Mouse (Mus musculus) midbrain, postnatal 0 days (tissue): ENCODE data around the gene Taar2. TPM values are rescaled to one million over a fixed set of nuclear protein-coding genes. Genes with fewer than 3 reads are reported as not detected.

ENCODE experiments used
- ATAC-seq: fragments of 200-750 bp; cut with Nextera tagmentation; 2 replicates; pipeline ENCODE4 v1.8.0; 2017; ENCODE audit warnings: moderate number of reproducible peaks, mild to moderate bottlenecking, moderate TSS enrichment, moderate library complexity; ENCODE audit not compliant: low FRiP score
- DNase-seq: peaks from one replicate; pipeline ENCODE4 v3.0.0-alpha.2; 2015; ENCODE audit warnings: low spot score
- H3K27ac ChIP-seq: fragments of 300-500 bp; sonication (generic); 2 replicates; pipeline ENCODE4 v1.5.1; 2014; ENCODE audit warnings: low read depth, mild to moderate bottlenecking, low read length, mixed read lengths
- H3K27me3 ChIP-seq: fragments of 300-500 bp; sonication (generic); 2 replicates; pipeline ENCODE4 v1.6.1; 2014; ENCODE audit warnings: low read length, control low read depth, mixed read lengths; ENCODE audit not compliant: insufficient read depth
- H3K36me3 ChIP-seq: fragments of 300-500 bp; sonication (generic); 2 replicates; pipeline ENCODE4 v1.6.1; 2014; ENCODE audit warnings: low read length, control low read depth, mixed read lengths; ENCODE audit not compliant: insufficient read depth
- H3K4me1 ChIP-seq: fragments of 300-500 bp; sonication (generic); 2 replicates; pipeline ENCODE4 v1.6.1; 2014; ENCODE audit warnings: mild to moderate bottlenecking, control low read depth, antibody characterized with exemption, low read length, mixed read lengths; ENCODE audit not compliant: insufficient read depth
- H3K4me2 ChIP-seq: fragments of 300-500 bp; sonication (generic); 2 replicates; pipeline ENCODE4 v1.6.1; 2014; ENCODE audit warnings: low read depth, mild to moderate bottlenecking, low read length, mixed read lengths; ENCODE audit not compliant: poor library complexity, severe bottlenecking
- H3K4me3 ChIP-seq: fragments of 300-500 bp; sonication (generic); 2 replicates; pipeline ENCODE4 v1.5.1; 2014; ENCODE audit warnings: low read depth, mild to moderate bottlenecking, low read length, moderate library complexity
- H3K9ac ChIP-seq: fragments of 300-500 bp; sonication (generic); replicated peaks from 2 replicates; pipeline ENCODE4 v1.6.1; 2014; ENCODE audit warnings: mild to moderate bottlenecking, low read length, moderate library complexity, mixed read lengths; ENCODE audit not compliant: poor library complexity, severe bottlenecking
- H3K9me3 ChIP-seq: fragments of 300-500 bp; sonication (generic); 2 replicates; pipeline ENCODE4 v1.6.1; 2016; ENCODE audit warnings: low read length, control low read depth
- CTCF ChIP-seq: IDR thresholded peaks from 2 replicates; pipeline ENCODE4 v1.5.1; 2016; ENCODE audit warnings: antibody characterized with exemption, mild to moderate bottlenecking
- WGBS: fragments of 180-500 bp; shearing (Covaris S2); extraction: QIAGEN DNeasy Blood & Tissue Kit; methylation state at CpG from one replicate; pipeline ENCODE4 v1.1.7; 2014; 5-methylcytosine and 5-hydroxymethylcytosine counted together
- polyA plus RNA-seq: library from polyadenylated mRNA; unstranded; fragments of >200 nt; fragmentation: Nextera tagmentation; extraction: Ambion mirVana; gene quantifications from 2 replicates; pipeline ENCODE4 v1.2.1, GENCODE M21; 2015
- total RNA-seq: library from RNA; depleted of rRNA; stranded (reverse); fragments of >200 nt; gene quantifications from 2 replicates; pipeline ENCODE4 v1.2.3, GENCODE M21; 2014

Gene Taar2
- total and polyA plus RNA-seq, 2 experiments from 2014 or later = not detected

- 83% methylated on average over 4 of the region's 4 CpGs for WGBS
These were observed 18.3 kb upstream of the Taar2 start, which contains the start of gene Taar1 for GRCm38 (mm10) chr10:23920056-23920455. TSS of gene Taar1 (plus strand) at chr10:23920356.

GRCm38 (mm10) chr10:23922468-23922867 is 15.9 kb upstream of the Taar2 start:
- Histone ChIP-seq H3K27me3 (no peaks in the 10 kb centered on the region), H3K27ac (no peak overlapping the region), H3K9ac (no peak overlapping the region), H3K4me2 (no peak overlapping the region), H3K9me3 (no peaks in the 10 kb centered on the region), H3K4me1 (no peaks in the 10 kb centered on the region), H3K4me3 (no peak overlapping the region), H3K36me3 (no peaks in the 10 kb centered on the region)
- TF ChIP-seq CTCF = no peak
- ATAC-seq = no peak
- WGBS = 71% methylated on average over 3 of the region's 3 CpGs
- DNase-seq = no peak

More at GRCm38 (mm10) chr10:23920056-23920455, 18.3 kb upstream of the Taar2 start, which contains the start of gene Taar1:
- no peak for ATAC-seq
- H3K4me3 ChIP-seq = no peak within 1 kb of the TSS
- H3K36me3 ChIP-seq = no peaks in the 10 kb centered on the region
- H3K27ac ChIP-seq = no peak within 1 kb of the TSS
- no peaks in the 10 kb centered on the region for H3K27me3 ChIP-seq
- H3K4me1 ChIP-seq = no peaks in the 10 kb centered on the region
- TF ChIP-seq CTCF = no peak
- no peak within 1 kb of the TSS for H3K4me2 ChIP-seq
- no peak for DNase-seq
- no peak within 1 kb of the TSS for H3K9ac ChIP-seq
- H3K9me3 ChIP-seq = no peaks in the 10 kb centered on the region

GRCm38 (mm10) chr10:23923941-23924340 is 14.4 kb upstream of the Taar2 start:
- no peaks in the 10 kb centered on the region for H3K36me3 ChIP-seq
- TF ChIP-seq CTCF = no peak
- H3K27me3 ChIP-seq = no peaks in the 10 kb centered on the region
- H3K9me3 ChIP-seq = no peaks in the 10 kb centered on the region
- WGBS = 83% methylated on average over 2 of the region's 2 CpGs
- no peak overlapping the region for H3K9ac ChIP-seq
- ATAC-seq (no peak), DNase-seq (no peak)
- H3K4me1 ChIP-seq = no peaks in the 10 kb centered on the region
- no peak overlapping the region for H3K4me2 ChIP-seq
- H3K27ac ChIP-seq = no peak overlapping the region
- no peak overlapping the region for H3K4me3 ChIP-seq

GRCm38 (mm10) chr10:23937613-23938012 is 759 bp upstream of the Taar2 start:
- Histone ChIP-seq H3K4me1 (no peaks in the 10 kb centered on the region), H3K27me3 (no peaks in the 10 kb centered on the region), H3K4me3 (no peak overlapping the region), H3K9me3 (no peaks in the 10 kb centered on the region), H3K36me3 (no peaks in the 10 kb centered on the region), H3K27ac (no peak overlapping the region), H3K9ac (no peak overlapping the region), H3K4me2 (no peak overlapping the region)
- ATAC-seq = no peak
- no peak for TF ChIP-seq CTCF
- 45% methylated on average over 4 of the region's 4 CpGs for WGBS
- no peak for DNase-seq

GRCm38 (mm10) chr10:23942465-23942864 is 4.1 kb downstream of the Taar2 start:
- Histone ChIP-seq H3K9me3 (no peaks in the 10 kb centered on the region), H3K36me3 (no peaks in the 10 kb centered on the region), H3K4me1 (no peaks in the 10 kb centered on the region), H3K27me3 (no peaks in the 10 kb centered on the region), H3K4me3 (no peak overlapping the region), H3K9ac (no peak overlapping the region), H3K4me2 (no peak overlapping the region), H3K27ac (no peak overlapping the region)
- whole genome bisulfite sequencing = 84% methylated on average over 5 of the region's 5 CpGs
- TF ChIP-seq CTCF = peak; percentile 43
- DNase-seq (no peak), ATAC-seq (no peak)

- Histone ChIP-seq H3K4me2 (no peak overlapping the region), H3K36me3 (no peaks in the 10 kb centered on the region), H3K9ac (no peak overlapping the region), H3K27me3 (no peaks in the 10 kb centered on the region), H3K4me3 (no peak overlapping the region), H3K27ac (no peak overlapping the region), H3K4me1 (no peaks in the 10 kb centered on the region; the same call in 1 of the 2 replicates), H3K9me3 (no peaks in the 10 kb centered on the region)
- ATAC-seq (no peak), DNase-seq (no peak)
- TF ChIP-seq CTCF = no peak
- 58% methylated on average over 7 of the region's 7 CpGs for WGBS
These were observed 9.7 kb downstream of the Taar2 start for GRCm38 (mm10) chr10:23948026-23948425.
